16 mouse cellular contexts compared by ENCODE assay signal in genomic region chr10:74387538-74388499, GRCm38 (mm10).
DNase-seq lines count a peak whose midpoint lies in the region; ATAC-seq and TF ChIP-seq lines count a peak whose summit lies in the region.
"Had no signal": no experiment of that assay in that cellular context is flagged by ENCODE, and none has a peak within 500 bp of the region (broad histone marks: within the 10 kb centered on the region; RNA-seq: fewer than 3 reads in every experiment).

No protein-coding gene starts in this region.

- no peak overlapping the region for H3K4me2 ChIP-seq in kidney, postnatal 0 days (ENCODE audit: low read length)
- H3K4me2 ChIP-seq in hindbrain, embryonic 16.5 days (ENCODE audit: low read length) = no peak overlapping the region
- H3K4me2 ChIP-seq in heart, embryonic 12.5 days = no peak overlapping the region
- H3K4me2 ChIP-seq: heart, embryonic 15.5 days; liver, embryonic 11.5 days; midbrain, embryonic 12.5 days had no signal

- no peak overlapping the region for H3K27ac ChIP-seq in kidney, postnatal 0 days
- H3K27ac ChIP-seq in hindbrain, embryonic 16.5 days (ENCODE audit: low read depth, low read length) = no peak overlapping the region
- no peak overlapping the region for H3K27ac ChIP-seq in heart, embryonic 12.5 days (ENCODE audit: poor library complexity, severe bottlenecking)
- no peak overlapping the region for H3K27ac ChIP-seq in left cerebral cortex, adult 2 months
- H3K27ac ChIP-seq: heart, embryonic 15.5 days; midbrain, embryonic 12.5 days had no signal

- H3K4me1 ChIP-seq in kidney, postnatal 0 days (replicated peaks; ENCODE audit: insufficient read depth, low read length) = no peaks in the 10 kb centered on the region
- no peaks in the 10 kb centered on the region for H3K4me1 ChIP-seq in hindbrain, embryonic 16.5 days (ENCODE audit: control insufficient read depth, insufficient read depth, low read depth, low read length)
- H3K4me1 ChIP-seq in heart, embryonic 12.5 days (replicated peaks) = no peaks in the 10 kb centered on the region
- H3K4me1 ChIP-seq: midbrain, embryonic 12.5 days had no signal

- no peak overlapping the region for H3K9ac ChIP-seq in kidney, postnatal 0 days (ENCODE audit: low read depth, low read length)
- no peak overlapping the region for H3K9ac ChIP-seq in hindbrain, embryonic 16.5 days (ENCODE audit: low read depth, low read length)
- no peak overlapping the region for H3K9ac ChIP-seq in heart, embryonic 12.5 days
- H3K9ac ChIP-seq: heart, embryonic 15.5 days; midbrain, embryonic 12.5 days had no signal

- no peaks in the 10 kb centered on the region for H3K9me3 ChIP-seq in kidney, postnatal 0 days (replicated peaks; ENCODE audit: low read length)
- H3K9me3 ChIP-seq in hindbrain, embryonic 16.5 days (ENCODE audit: control insufficient read depth, low read length) = no peaks in the 10 kb centered on the region
- H3K9me3 ChIP-seq in heart, embryonic 12.5 days (replicated peaks) = no peaks in the 10 kb centered on the region
- H3K9me3 ChIP-seq: heart, embryonic 15.5 days; midbrain, embryonic 12.5 days had no signal

- intact Hi-C loops in left cerebral cortex, adult 2 months (cut with DNase I) = no loop called here

- no peak for TF ChIP-seq CTCF in kidney, postnatal 0 days (IDR thresholded peaks at IDR 0.05; ENCODE audit: low read depth)
- TF ChIP-seq CTCF in left cerebral cortex, adult 2 months (IDR thresholded peaks at IDR 0.05) = no peak

- peak; percentile 65 for DNase-seq in kidney, postnatal 0 days (ENCODE audit: low spot score)
- no peak for DNase-seq in kidney, postnatal 36 days
- peak; percentile 34 for DNase-seq in brain, adult 2 months (ENCODE audit: low read depth, low spot score)
- DNase-seq in brain, embryonic 18.5 days (ENCODE audit: low read depth, low spot score) = peak; percentile 6
- DNase-seq in left cerebral cortex, adult 2 months (ENCODE audit: extremely low spot score in 1 of 2, low spot score in 2 of 2) = no peak
- DNase-seq in T-cell, adult 2 months (ENCODE audit: low spot score) = no peak
- DNase-seq: adrenal gland, postnatal 10 days; gastrocnemius, postnatal 10 days; thymus, adult 18-20 months had no signal

- peak; percentile 73 for ATAC-seq in kidney, postnatal 0 days (replicated peaks; ENCODE audit: low FRiP score, low read depth)
- peak; percentile 58 for ATAC-seq in hindbrain, embryonic 16.5 days
- no peak for ATAC-seq in heart, embryonic 12.5 days (ENCODE audit: insufficient number of reproducible peaks, low FRiP score)
- ATAC-seq: inflammation-experienced regulatory T-cells, adult 6 months; lung, postnatal 0 days had no signal

- H3K4me3 ChIP-seq in kidney, postnatal 0 days (replicated peaks; ENCODE audit: low read depth, low read length) = no peak overlapping the region
- H3K4me3 ChIP-seq in hindbrain, embryonic 16.5 days (ENCODE audit: low read length) = no peak overlapping the region
- H3K4me3 ChIP-seq in heart, embryonic 12.5 days = no peak overlapping the region
- no peak overlapping the region for H3K4me3 ChIP-seq in left cerebral cortex, adult 2 months
- H3K4me3 ChIP-seq: heart, embryonic 15.5 days; midbrain, embryonic 12.5 days had no signal

- no peaks in the 10 kb centered on the region for H3K36me3 ChIP-seq in kidney, postnatal 0 days (ENCODE audit: insufficient read depth, low read length)
- no peaks in the 10 kb centered on the region for H3K36me3 ChIP-seq in hindbrain, embryonic 16.5 days (ENCODE audit: control insufficient read depth, insufficient read depth, low read length)
- no peaks in the 10 kb centered on the region for H3K36me3 ChIP-seq in heart, embryonic 12.5 days
- H3K36me3 ChIP-seq: heart, embryonic 15.5 days; midbrain, embryonic 12.5 days had no signal

- WGBS in kidney, postnatal 0 days = 27% methylated on average over 10 of the region's 10 CpGs
- WGBS in hindbrain, embryonic 16.5 days = 53% methylated on average over 10 of the region's 10 CpGs
- 75% methylated on average over 10 of the region's 10 CpGs for WGBS in heart, embryonic 12.5 days

- no peaks in the 10 kb centered on the region for H3K27me3 ChIP-seq in kidney, postnatal 0 days (ENCODE audit: insufficient read depth, low read length)
- no peaks in the 10 kb centered on the region for H3K27me3 ChIP-seq in hindbrain, embryonic 16.5 days (replicated peaks; ENCODE audit: control insufficient read depth, insufficient read depth, low read length)
- no peaks in the 10 kb centered on the region for H3K27me3 ChIP-seq in heart, embryonic 12.5 days (replicated peaks)
- H3K27me3 ChIP-seq: heart, embryonic 15.5 days; midbrain, embryonic 12.5 days had no signal

Comparison
In these comparisons a context has a peak if more than half of its experiments do, and no peak if none do; other contexts are left out.
1. DNase-seq: peak in kidney, postnatal 0 days (single experiment), brain, adult 2 months (single experiment) and brain, embryonic 18.5 days (single experiment); none in kidney, postnatal 36 days (0 of 2), left cerebral cortex, adult 2 months (0 of 2) and T-cell, adult 2 months (single experiment).